Mouse (Mus musculus): ENCODE measurements around the gene Txnrd2. TPM values are rescaled to one million over a fixed set of nuclear protein-coding genes. Genes with fewer than 3 reads are reported as not detected.
A peak's percentile ranks its signal among the peaks of the same experiment; 100 is the strongest.

The Txnrd2 gene
- polyA plus RNA-seq, 1 experiment from 2014 or later: 20.0 TPM

DNA sequence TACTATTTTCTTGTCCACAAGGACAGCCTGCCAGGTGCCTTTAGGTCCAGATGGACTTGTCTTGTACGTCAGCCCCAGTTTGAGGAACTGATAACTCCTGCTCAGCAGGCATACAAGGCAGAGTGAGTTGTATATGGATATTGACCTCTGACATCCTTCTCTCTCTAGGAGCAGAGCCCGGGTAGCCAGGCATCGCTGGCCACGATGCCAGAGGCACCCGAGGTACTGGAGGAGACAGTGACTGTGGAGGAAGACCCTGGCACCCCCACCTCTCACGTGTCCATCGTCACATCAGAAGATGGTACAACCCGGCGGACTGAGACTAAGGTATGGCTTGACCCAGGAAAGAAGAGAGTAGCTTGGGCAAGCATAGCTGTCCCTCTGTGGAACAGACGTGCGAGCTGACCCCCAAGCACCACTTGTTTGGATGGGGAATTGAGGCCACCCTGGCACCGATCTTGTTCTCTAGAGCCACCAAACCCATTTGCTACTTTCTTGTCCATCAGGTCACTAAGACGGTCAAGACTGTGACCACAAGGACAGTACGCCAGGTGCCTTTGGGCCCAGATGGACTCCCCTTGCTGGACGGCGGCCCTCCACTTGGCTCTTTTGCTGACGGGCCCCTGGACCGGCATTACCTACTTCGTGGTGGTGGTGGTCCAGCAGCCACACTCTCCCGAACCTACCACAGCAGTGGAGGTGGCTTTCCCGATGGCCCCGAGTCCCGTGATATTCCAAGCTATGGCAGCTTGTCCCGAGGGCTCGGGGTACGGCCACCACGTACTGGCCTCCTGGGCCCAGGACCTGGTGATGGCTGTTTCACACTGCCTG is 29.2 kb upstream of the Txnrd2 start:
- Histone ChIP-seq H3K36me3 (ENCODE audit: insufficient read depth, low read length) (no peaks in the 10 kb centered on the region), H3K4me3 (ENCODE audit: low read depth, low read length) (no peak overlapping the region), H3K4me2 (replicated peaks; ENCODE audit: low read depth, low read length) (no peak overlapping the region), H3K9ac (replicated peaks; ENCODE audit: low read depth) (no peak overlapping the region), H3K27ac (ENCODE audit: low read length) (peak overlapping the region; percentile 47; the same call in 1 of the 2 replicates), H3K27me3 (replicated peaks; ENCODE audit: insufficient read depth, low read length) (no peaks in the 10 kb centered on the region), H3K9me3 (ENCODE audit: low read length) (no peaks in the 10 kb centered on the region), H3K4me1 (ENCODE audit: insufficient read depth, low read depth, low read length) (peaks cover 24% of the 10 kb centered on the region)
- ATAC-seq (no peak), DNase-seq (ENCODE audit: low spot score) (no peak)
- 95% methylated on average over 26 of the region's 27 CpGs for WGBS
- TF ChIP-seq CTCF (IDR thresholded peaks at IDR 0.05) (no peak), EP300 (IDR thresholded peaks at IDR 0.05) (no peak)

DNA sequence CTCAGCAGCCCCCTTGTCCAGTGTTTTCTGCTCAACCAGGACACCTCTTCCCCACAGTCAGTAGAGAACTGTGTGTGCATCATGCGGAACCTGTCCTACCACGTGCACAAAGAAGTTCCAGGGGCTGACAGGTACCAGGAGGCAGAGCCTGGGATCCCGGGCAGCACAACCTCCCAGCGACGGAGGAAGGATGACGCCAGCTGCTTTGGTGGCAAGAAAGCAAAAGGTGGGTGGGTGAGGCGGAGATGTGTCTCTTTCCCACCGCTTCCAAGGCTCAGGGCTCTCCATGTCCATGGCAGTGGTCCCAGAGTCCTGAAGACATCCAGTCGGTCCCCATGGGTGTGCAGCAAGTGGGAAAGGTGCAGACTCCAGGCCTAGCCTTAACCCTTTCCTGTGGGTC is 26.2 kb upstream of the Txnrd2 start:
- no peak overlapping the region for H3K27ac ChIP-seq (ENCODE audit: low read length)
- no peak overlapping the region for H3K9ac ChIP-seq (replicated peaks; ENCODE audit: low read depth)

DNA sequence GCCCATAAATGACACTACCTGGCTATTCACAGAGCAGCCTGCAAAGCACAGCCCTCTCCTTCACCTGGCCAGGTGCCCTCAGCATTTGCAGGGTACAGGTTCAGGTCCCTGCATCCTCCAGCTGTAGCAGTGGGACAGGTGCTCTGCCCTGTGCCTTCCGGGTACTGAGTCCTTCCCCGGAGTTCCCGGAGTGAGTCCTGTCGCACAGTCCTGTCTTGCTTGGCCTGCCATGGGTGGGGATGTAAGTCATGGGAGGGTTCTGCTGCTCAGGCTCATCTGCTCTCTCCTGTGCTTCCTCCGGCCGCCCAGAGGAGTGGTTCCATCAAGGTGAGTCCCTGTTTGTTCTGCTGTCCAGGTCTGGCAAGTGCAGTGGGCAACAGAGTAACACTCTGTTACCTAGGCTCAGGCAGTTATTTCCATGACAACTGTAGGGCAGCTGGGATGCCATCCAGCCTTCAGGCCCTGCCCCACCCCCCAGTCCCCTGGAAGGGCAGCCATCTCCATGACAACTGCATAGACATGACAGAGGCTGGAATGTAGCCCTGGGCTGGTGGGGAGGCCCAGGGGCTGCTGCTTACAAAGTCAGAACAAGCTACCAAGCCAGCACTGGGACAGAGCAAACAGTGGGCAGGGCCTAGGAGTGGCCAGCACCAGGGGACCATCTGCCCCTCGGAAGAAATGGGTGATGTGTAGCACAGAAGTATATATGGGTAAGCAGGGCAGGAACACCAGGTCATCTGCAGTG is 25.5 kb upstream of the Txnrd2 start:
- H3K9me3 ChIP-seq (ENCODE audit: low read length): no peaks in the 10 kb centered on the region
- H3K27me3 ChIP-seq (replicated peaks; ENCODE audit: insufficient read depth, low read length): no peaks in the 10 kb centered on the region
- no peak overlapping the region for H3K9ac ChIP-seq (replicated peaks; ENCODE audit: low read depth)
- ATAC-seq (peak; percentile 59), DNase-seq (ENCODE audit: low spot score) (peak; percentile 36)
- H3K4me1 ChIP-seq (ENCODE audit: insufficient read depth, low read depth, low read length): peaks cover 9% of the 10 kb centered on the region
- no peak overlapping the region for H3K4me2 ChIP-seq (replicated peaks; ENCODE audit: low read depth, low read length)
- H3K27ac ChIP-seq (ENCODE audit: low read length): no peak overlapping the region
- TF ChIP-seq CTCF (IDR thresholded peaks at IDR 0.05) (no peak), EP300 (IDR thresholded peaks at IDR 0.05) (no peak)
- WGBS: 34% methylated on average over 7 of the region's 7 CpGs
- no peak overlapping the region for H3K4me3 ChIP-seq (ENCODE audit: low read depth, low read length)
- H3K36me3 ChIP-seq (ENCODE audit: insufficient read depth, low read length): no peaks in the 10 kb centered on the region

More for the DNA sequence above, 26.2 kb upstream of the Txnrd2 start:
- H3K9me3 ChIP-seq (ENCODE audit: low read length): no peaks in the 10 kb centered on the region
- H3K36me3 ChIP-seq (ENCODE audit: insufficient read depth, low read length): no peaks in the 10 kb centered on the region
- DNase-seq (ENCODE audit: low spot score) (no peak), ATAC-seq (no peak)
- WGBS: 75% methylated on average over 9 of the region's 9 CpGs
- no peaks in the 10 kb centered on the region for H3K27me3 ChIP-seq (replicated peaks; ENCODE audit: insufficient read depth, low read length)
- no peak overlapping the region for H3K4me2 ChIP-seq (replicated peaks; ENCODE audit: low read depth, low read length)
- no peak for TF ChIP-seq EP300 (IDR thresholded peaks at IDR 0.05)
- no peak for TF ChIP-seq CTCF (IDR thresholded peaks at IDR 0.05)
- no peak overlapping the region for H3K4me3 ChIP-seq (ENCODE audit: low read depth, low read length)
- peaks cover 11% of the 10 kb centered on the region for H3K4me1 ChIP-seq (ENCODE audit: insufficient read depth, low read depth, low read length)

DNA sequence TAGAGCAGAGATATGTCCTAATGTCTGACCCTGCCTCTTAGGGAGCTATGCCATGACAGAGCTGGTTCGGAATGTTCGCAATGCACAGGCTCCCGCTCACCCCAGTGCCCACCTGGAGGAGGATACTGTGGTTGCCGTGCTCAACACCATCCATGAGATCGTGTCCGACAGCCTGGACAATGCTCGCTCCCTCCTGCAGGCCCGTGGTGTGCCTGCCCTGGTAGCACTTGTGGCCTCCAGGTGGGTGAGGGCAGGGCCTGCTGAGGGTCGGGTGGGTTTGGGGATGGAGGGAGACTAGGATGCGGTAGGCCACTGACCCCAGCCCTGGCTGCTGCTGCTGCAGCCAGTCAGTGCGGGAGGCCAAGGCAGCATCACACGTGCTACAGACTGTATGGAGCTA is 22.9 kb upstream of the Txnrd2 start:
- H3K27ac ChIP-seq (ENCODE audit: low read length): no peak overlapping the region
- no peak for TF ChIP-seq CTCF (IDR thresholded peaks at IDR 0.05)
- 86% methylated on average over 12 of the region's 12 CpGs for WGBS
- H3K36me3 ChIP-seq (ENCODE audit: insufficient read depth, low read length): no peaks in the 10 kb centered on the region
- no peaks in the 10 kb centered on the region for H3K9me3 ChIP-seq (ENCODE audit: low read length)
- H3K9ac ChIP-seq (replicated peaks; ENCODE audit: low read depth): no peak overlapping the region
- H3K4me2 ChIP-seq (replicated peaks; ENCODE audit: low read depth, low read length): no peak overlapping the region
- no peaks in the 10 kb centered on the region for H3K27me3 ChIP-seq (replicated peaks; ENCODE audit: insufficient read depth, low read length)
- no peak for DNase-seq (ENCODE audit: low spot score)
- no peaks in the 10 kb centered on the region for H3K4me1 ChIP-seq (ENCODE audit: insufficient read depth, low read depth, low read length)
- H3K4me3 ChIP-seq (ENCODE audit: low read depth, low read length): no peak overlapping the region
- no peak for ATAC-seq

DNA sequence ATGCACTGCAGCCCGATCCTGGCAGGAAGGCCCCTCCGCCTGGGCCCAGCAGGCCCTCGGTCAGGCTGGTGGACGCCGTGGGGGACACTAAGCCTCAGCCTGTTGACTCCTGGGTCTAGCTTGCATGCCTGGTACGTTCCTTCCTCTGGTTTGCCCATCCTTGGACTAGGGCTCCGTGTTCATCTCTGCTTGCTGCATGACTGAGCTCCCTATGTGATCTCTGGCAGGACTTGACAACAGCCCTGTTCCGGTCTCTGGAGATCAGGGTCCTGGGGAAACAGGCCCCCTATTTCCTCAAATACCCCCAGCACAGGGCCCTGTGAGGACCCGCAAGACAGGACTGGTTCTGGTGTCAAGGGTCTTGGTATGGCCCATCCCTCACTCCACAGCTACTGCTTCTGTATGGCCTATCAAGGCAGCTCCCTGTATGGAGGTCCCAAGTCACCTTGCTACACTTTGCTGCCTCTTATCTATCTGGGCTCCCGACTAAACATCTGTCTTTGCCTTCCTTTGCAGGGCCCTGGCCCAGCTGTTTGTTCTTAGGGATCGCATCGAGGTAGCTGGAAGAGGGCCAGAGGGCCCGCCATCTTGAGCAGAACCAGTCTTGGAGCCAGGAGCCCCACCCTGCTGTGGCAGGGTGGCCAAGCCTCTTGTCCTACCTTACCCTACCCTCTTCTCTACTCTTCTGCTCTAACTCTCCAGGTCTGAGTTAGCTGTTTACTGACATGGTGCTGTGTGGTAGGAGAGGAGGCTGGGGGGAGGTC is 20.9 kb upstream of the Txnrd2 start:
- Histone ChIP-seq H3K36me3 (ENCODE audit: insufficient read depth, low read length) (no peaks in the 10 kb centered on the region), H3K27me3 (replicated peaks; ENCODE audit: insufficient read depth, low read length) (no peaks in the 10 kb centered on the region), H3K4me2 (replicated peaks; ENCODE audit: low read depth, low read length) (no peak overlapping the region), H3K27ac (ENCODE audit: low read length) (no peak overlapping the region), H3K9me3 (ENCODE audit: low read length) (no peaks in the 10 kb centered on the region), H3K4me3 (ENCODE audit: low read depth, low read length) (no peak overlapping the region), H3K4me1 (ENCODE audit: insufficient read depth, low read depth, low read length) (no peaks in the 10 kb centered on the region), H3K9ac (replicated peaks; ENCODE audit: low read depth) (no peak overlapping the region)
- WGBS: 73% methylated on average over 13 of the region's 13 CpGs
- no peak for TF ChIP-seq CTCF (IDR thresholded peaks at IDR 0.05)
- no peak for TF ChIP-seq EP300 (IDR thresholded peaks at IDR 0.05)
- ATAC-seq (peak; percentile 12; the same call in 1 of the 2 replicates), DNase-seq (ENCODE audit: low spot score) (no peak)

DNA sequence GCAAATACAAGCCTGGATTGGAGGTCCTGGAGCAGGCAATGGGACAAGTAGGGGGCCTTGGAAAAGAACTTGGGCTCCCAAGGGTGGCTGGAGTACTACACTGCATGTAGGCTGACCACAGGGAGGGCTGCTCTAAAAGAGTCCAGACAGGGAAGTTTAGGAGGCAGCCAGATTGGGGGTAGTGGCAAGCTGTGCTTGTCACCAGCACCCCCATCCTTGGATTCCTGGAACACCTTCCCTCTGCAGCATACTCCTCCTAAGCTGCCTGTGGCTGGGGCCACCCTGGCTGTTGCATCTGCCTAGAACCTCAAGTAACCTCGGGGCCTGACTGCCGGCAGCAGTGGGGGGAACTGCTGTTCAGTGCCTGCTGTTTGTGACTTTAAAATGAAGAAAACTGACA is 20.3 kb upstream of the Txnrd2 start:
- ATAC-seq: peak; percentile 14; the same call in 1 of the 2 replicates
- no peaks in the 10 kb centered on the region for H3K36me3 ChIP-seq (ENCODE audit: insufficient read depth, low read length)
- no peak for TF ChIP-seq EP300 (IDR thresholded peaks at IDR 0.05)
- TF ChIP-seq CTCF (IDR thresholded peaks at IDR 0.05): no peak
- no peak overlapping the region for H3K4me3 ChIP-seq (ENCODE audit: low read depth, low read length)
- 70% methylated on average over 2 of the region's 2 CpGs for WGBS
- no peaks in the 10 kb centered on the region for H3K4me1 ChIP-seq (ENCODE audit: insufficient read depth, low read depth, low read length)
- no peak overlapping the region for H3K27ac ChIP-seq (ENCODE audit: low read length)
- no peaks in the 10 kb centered on the region for H3K27me3 ChIP-seq (replicated peaks; ENCODE audit: insufficient read depth, low read length)
- no peak overlapping the region for H3K4me2 ChIP-seq (replicated peaks; ENCODE audit: low read depth, low read length)
- no peak for DNase-seq (ENCODE audit: low spot score)
- H3K9ac ChIP-seq (replicated peaks; ENCODE audit: low read depth): no peak overlapping the region
- H3K9me3 ChIP-seq (ENCODE audit: low read length): no peaks in the 10 kb centered on the region

Data from lung, postnatal 0 days (tissue).